Mouse (Mus musculus) 3134 (cell line): ENCODE measurements around the gene Gbf1.

Source experiments
- DNase-seq: peaks from one replicate; pipeline ENCODE4 v3.0.0-alpha.2; 2011; ENCODE audit warnings: low spot score; ENCODE audit not compliant: insufficient read length; ENCODE audit errors: extremely low read depth

Gbf1 gene

DNA sequence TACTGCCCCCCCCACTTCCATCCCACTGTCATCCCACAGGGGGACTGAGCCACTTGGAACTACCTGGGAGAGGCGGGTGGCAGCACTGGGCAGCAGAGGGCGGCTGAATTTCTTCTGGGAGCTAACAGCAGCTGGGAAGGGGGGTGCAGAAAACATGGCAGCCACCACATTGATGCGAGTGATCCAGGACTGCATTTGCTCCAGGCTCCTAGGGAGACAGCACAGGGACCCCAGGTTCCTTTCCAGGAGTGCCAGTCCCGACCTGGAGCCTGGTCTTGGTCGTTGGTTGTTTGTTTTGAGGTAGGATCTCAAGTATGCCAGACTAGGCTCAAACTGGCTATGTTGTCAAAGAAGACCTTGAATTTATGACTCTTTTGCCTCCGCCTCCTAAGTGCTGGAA is 161.3 kb downstream of the Gbf1 start:
- no peak for DNase-seq

- no peak for DNase-seq
Observed at GRCm38 (mm10) chr19:46314151-46314601, 161.9 kb downstream of the Gbf1 start.

- DNase-seq: peak; percentile 67
Observed at GRCm38 (mm10) chr19:46314872-46315742, 162.8 kb downstream of the Gbf1 start.

DNA sequence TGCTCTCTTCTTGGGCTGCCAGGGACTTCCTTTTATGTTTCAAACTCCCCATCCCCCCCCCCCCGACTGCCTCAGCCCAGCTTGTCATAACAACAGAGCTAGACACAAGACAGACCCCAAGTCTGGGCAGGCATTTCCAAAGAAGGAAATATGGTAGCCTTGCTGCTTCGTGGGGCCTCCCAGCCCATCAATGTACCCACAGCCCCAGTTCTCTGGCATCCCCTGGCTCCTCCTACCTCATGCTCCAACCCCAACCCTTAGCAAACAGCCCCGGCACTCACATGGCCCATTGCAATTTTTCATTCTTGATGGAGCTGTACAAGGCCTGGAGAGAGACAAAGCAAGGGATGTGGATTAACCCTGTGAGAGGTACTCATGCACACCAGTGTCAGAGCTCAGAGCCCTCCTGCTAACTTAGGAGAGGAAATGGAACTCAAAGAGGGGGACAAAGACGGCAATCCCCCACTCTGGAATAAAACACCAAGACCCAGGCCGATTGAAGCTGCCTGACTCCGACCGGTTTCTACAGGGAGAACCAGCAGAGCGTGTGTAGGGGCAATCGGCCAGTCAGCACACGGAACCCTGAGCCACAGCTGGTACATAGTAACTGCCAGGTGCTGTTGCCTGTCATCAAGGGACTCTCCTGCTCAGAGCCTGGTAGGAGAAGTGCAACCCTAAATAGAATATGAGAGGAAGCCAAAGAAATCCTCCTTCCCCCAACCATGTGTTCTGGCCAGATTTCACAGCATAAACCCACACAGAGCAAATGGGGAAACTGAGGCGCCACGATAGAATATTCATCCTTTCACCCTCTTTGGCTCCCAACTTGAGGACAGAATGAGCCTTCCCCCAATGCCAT is 163.7 kb downstream of the Gbf1 start:
- DNase-seq: no peak

- DNase-seq: no peak
Observed at GRCm38 (mm10) chr19:46316846-46317545, 164.7 kb downstream of the Gbf1 start.

DNA sequence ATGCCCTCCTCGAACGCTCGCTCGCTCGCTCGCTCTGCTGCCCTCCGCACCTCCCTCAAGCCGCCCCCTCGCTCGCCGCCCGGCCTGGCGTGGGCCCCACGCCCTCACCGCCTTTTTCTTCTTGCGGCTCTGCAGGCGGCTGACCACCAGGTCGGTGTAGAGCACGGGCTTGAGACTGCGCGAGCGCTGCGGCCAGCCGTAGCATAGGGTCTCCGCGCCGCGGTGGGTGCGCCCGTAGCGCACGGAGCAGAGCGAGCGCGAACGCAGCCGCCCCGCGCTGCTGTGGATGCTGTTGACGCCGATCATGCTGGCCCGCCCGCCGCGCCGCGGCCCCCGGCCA is 165.2 kb downstream of the Gbf1 start:
- no peak for DNase-seq

DNA sequence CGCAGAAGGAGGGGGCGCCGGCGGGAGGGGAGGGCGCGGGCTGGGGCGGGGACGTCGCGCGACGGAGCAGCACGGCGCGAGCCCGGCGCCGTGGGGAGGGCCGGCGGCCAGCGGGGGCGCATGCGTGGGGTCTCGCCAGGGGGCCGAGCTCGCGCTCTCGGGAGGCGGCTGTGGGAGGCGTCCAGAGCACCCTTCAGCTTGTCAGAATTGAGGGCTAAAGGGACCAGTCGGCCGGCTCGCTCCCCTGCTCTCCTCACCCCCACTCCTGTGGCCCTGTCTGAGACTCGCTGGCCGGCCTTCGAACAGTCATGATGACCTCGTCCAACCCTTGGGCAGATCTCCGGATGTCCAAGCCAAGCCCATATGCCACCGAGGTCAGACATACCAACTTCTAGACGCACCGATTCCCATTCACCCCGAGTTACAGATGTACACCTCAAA is 165.7 kb downstream of the Gbf1 start:
- no peak for DNase-seq

DNA sequence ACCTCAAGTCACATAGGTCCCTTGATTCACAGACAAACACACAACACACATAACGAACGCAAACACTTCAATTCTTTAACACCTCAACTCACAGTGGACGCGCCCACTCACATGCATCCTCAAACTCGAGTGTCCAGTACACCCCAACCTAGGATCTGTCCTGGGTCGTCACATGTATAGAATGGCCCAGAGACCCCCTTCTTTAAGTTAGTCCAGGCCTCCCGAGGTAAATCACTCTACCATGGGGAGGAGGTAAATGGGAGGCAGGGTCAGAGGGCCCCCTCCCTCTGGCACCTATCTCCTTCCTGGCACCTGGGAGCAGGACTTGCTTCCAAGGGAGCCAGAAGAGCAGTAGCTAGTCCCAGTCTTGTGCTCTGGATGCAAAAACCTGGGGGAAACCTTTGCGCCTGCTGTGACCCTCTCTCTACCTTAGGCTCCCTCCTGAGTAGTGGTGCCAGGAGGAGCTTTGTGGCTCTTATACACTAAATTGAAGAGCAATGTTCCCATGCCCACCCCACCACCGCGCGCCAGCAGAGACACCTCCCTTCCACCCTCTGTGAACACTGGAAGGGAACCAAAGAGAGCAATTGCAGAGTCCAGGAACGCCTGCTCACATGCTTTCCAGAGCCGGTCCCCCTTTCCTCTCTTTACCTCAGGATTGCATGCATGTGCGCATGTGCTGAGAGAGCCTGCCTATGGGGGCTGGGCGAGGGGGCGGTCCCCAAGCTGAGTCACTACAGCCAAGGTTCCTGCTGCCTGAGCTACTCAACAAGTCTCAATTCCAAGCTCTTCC is 166.5 kb downstream of the Gbf1 start:
- peak; percentile 83 for DNase-seq

DNA sequence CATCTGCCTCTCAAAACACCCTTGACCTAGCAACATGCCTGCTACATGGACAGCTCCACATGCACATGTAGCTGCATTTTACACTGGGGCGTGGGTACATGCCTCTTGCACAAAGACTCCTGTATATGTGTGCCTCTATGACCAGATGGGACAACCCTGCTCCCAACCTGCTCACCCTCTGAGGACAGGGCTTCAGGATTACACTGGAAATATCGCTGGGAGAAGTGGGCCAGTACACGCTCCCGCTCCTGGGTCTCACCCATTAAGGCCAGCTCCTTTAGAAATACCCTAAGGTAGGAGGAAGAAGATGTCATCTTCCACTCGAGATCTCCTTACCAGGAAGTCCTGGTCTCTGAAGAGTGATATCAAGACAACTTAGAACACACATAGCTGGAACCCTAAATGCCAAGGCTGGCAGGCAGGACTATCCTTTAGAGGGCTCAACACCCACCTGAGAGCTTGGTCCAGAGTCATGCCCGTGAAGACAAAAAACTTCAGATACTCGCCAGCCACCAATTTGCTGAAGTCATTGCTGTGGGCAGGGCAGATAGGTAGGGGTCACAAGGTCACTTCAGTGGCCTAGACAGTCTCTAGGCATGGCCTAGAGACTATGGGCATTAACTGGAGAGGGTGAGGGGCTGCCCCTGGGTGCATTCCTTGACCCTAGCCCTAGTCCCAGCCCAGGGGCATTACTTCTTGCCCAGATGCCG is 167.9 kb downstream of the Gbf1 start:
- DNase-seq: no peak

GRCm38 (mm10) chr19:46321101-46321943 is 169.0 kb downstream of the Gbf1 start:
- peak; percentile 53 for DNase-seq

DNA sequence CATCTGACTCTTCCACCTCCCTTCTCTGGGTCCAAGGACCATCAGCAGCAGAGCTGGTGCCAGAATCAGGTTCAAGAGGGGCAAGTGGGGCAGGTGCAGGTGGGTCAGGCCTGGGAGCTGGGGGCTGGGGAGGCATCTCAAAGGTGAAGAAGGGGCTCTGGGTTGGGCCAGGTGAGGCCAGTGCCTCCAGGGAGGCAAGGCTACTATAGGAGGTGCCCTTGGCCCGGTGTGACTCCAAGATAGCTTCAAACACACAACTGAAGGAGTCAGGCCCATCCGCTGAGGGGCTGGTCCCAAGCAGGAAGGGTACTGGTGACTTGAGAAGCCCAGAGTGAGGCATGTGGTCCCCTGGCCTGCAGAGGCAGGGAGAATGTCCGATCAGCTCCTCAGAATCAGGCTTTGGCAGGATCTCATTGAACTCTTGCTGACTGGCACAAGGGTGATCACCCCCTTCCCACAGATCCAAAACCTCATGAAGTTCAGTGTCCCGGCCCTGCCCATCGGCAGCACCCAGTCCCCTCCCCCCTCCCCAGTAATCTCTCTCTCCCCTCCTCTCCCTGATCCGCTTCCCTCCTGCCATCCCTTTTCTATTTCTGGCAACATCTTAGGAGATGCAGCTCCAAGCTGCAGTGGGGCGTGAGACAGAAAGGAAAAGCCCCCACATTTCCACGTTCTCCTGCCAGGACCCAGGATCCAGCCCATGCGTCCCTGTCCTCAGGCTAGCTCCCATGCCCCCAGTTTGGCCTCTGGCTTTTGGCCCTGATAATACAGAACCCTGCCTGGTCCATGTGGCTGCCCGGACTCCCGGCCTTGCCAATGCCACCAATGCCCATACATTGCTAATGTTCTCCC is 170.1 kb downstream of the Gbf1 start:
- DNase-seq: no peak

- no peak for DNase-seq
Observed at GRCm38 (mm10) chr19:46322996-46323572, 170.8 kb downstream of the Gbf1 start.

- DNase-seq: no peak
Observed at GRCm38 (mm10) chr19:46323716-46324115, 171.4 kb downstream of the Gbf1 start.

DNA sequence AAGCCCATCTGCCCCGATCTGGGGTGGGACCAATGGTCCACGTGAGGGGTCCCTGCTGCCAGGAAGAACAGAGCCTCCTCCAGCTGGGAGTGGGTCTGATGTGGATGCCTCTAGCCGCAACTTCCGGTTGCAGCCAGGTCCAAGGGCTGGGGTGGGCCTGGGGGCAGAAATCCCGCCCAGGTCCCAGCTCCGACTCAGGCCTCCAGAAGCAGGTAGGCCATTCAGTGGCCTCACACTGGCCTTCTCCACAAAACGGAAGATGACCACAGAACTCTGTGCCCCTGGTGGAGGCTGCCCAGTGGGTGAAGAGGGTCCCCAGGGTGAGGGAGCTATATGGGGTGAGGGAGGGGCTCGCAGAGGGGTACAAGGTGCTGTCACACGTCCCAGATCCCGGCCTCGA is 172.1 kb downstream of the Gbf1 start:
- no peak for DNase-seq

DNA sequence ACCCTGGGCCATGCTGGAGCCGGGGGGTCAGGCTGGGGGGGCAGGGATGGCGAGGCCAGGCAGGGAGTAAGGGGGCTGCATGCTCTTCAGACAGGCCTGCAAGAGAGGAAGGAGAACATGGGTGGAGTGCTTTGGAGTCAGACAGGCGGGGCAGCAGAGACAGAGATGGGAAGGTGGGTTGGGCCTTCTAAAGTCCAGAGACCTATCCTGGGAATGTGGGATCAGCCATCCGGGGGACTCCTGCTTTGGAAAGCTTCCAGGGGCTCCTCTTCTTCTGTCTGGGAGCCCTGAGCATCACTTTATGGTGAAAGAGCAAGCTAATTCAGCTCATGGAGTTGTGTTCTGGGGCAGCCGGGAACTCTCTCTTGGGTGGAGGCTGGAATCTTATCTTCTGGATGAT is 172.6 kb downstream of the Gbf1 start:
- DNase-seq: no peak

DNA sequence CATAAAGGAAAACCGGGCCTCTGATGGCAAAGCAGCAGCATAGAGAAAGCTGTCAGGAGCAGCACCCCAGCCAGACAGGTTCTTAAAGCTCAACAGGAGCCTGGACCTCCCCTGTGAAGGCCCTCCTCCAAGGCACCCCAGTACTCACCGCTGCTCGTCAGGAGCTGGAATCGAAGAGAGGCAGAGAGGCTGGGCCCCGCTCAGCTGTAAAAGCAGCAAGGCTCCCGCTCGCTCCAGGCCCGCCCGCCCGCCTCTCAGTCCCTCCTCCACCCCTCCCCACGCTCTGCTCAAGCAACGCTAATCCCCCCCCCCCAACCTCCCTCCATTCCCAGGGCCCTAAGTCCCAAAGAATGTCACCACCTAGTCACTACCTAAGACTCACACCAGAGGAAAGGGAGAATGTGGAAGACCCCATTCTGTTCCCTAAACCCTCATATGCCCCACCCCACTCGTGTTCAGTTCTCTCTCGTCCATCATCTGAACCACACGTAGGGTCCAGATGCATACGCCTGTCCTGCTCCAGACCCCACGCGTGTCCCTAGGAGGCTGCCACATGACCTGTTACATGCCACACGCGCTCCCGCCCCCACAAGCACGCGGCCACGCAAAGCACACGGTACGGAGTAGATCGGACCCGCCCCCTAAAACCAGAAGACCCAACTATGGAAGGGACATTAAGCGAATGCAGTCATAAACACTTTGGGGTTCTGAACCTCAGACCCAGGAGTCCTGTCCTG is 173.9 kb downstream of the Gbf1 start:
- no peak for DNase-seq

GRCm38 (mm10) chr19:46326756-46327305 is 174.5 kb downstream of the Gbf1 start, which contains the start of gene Psd:
Gene Psd (minus strand): TSS chr19:46327156.
- DNase-seq: no peak
